ENCODE assay signal across 10 mouse cellular contexts in the genomic region with DNA sequence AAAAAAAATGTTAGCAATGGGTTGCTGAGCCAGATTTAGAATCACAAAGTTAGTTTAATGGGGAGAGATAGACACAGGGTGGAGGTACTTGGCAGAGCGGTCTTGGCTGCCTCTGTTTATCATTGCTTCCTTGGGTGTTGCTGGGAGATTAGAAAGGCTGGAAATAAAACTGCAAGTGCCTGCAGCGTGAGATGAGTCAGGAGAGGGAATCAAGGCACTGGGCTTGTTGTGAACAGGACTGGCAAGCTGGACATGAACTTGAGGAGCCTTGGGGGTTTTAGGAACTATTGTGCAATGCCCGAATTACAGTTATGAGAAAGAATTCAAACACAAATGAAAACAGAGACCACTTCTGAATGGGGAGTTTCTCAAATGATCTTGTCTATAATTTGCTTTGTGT.
DNase-seq lines count a peak whose midpoint lies in the region; ATAC-seq and TF ChIP-seq lines count a peak whose summit lies in the region.
"Had no signal": no experiment of that assay in that cellular context is flagged by ENCODE, and none has a peak within 500 bp of the region (broad histone marks: within the 10 kb centered on the region; RNA-seq: fewer than 3 reads in every experiment).

No protein-coding gene starts in this region.

- H3K9me3 ChIP-seq in heart, embryonic 10.5 days: no peaks in the 10 kb centered on the region
- no peaks in the 10 kb centered on the region for H3K9me3 ChIP-seq in lung, postnatal 0 days (ENCODE audit: low read length)
- H3K9me3 ChIP-seq in hindbrain, postnatal 0 days (ENCODE audit: low read length): no peaks in the 10 kb centered on the region
- H3K9me3 ChIP-seq: limb, embryonic 12.5 days had no signal

- TF ChIP-seq CTCF in lung, postnatal 0 days (IDR thresholded peaks at IDR 0.05): no peak
- TF ChIP-seq CTCF in hindbrain, postnatal 0 days (IDR thresholded peaks at IDR 0.05; ENCODE audit: low read depth): no peak
- TF ChIP-seq CTCF in kidney, adult 2 months (conservative IDR thresholded peaks at IDR 0.05; ENCODE audit: insufficient read depth, insufficient read length, low read depth, low read length): no peak

- H3K36me3 ChIP-seq in heart, embryonic 10.5 days: no peaks in the 10 kb centered on the region
- no peaks in the 10 kb centered on the region for H3K36me3 ChIP-seq in lung, postnatal 0 days (ENCODE audit: insufficient read depth, low read length)
- no peaks in the 10 kb centered on the region for H3K36me3 ChIP-seq in hindbrain, postnatal 0 days (ENCODE audit: insufficient read depth, low read length)
- no peaks in the 10 kb centered on the region for H3K36me3 ChIP-seq in kidney, adult 2 months (ENCODE audit: control insufficient read depth, insufficient read depth, low read length)
- H3K36me3 ChIP-seq: limb, embryonic 12.5 days had no signal

- peak; percentile 32 for DNase-seq in urinary bladder, postnatal 25 days (ENCODE audit: low spot score)
- no peak for DNase-seq in urinary bladder, adult 2 months (ENCODE audit: low spot score)
- no peak for DNase-seq in heart, embryonic 10.5 days (ENCODE audit: low spot score)
- DNase-seq in lung, postnatal 0 days (ENCODE audit: low spot score): peak; percentile 71
- DNase-seq in left cerebral cortex, postnatal 36 days (ENCODE audit: low spot score in 2 of 2): no peak
- DNase-seq in layer of hippocampus, postnatal 25 days (ENCODE audit: extremely low spot score in 1 of 2, low spot score in 1 of 2): no peak
- no peak for DNase-seq in hindbrain, postnatal 0 days (ENCODE audit: low spot score)
- DNase-seq in kidney, adult 2 months: no peak
- DNase-seq: cerebellum, adult 9-11 months had no signal

- H3K4me3 ChIP-seq in heart, embryonic 10.5 days: no peak overlapping the region
- H3K4me3 ChIP-seq in lung, postnatal 0 days (ENCODE audit: low read depth, low read length): no peak overlapping the region
- H3K4me3 ChIP-seq in hindbrain, postnatal 0 days (ENCODE audit: low read length): no peak overlapping the region
- no peak overlapping the region for H3K4me3 ChIP-seq in kidney, adult 2 months (ENCODE audit: insufficient read depth, low read depth, low read length)
- H3K4me3 ChIP-seq: limb, embryonic 12.5 days had no signal

- peak overlapping the region; percentile 29; the same call in 1 of the 2 replicates for H3K27ac ChIP-seq in heart, embryonic 10.5 days
- no peak overlapping the region for H3K27ac ChIP-seq in lung, postnatal 0 days (ENCODE audit: low read length)
- H3K27ac ChIP-seq in hindbrain, postnatal 0 days: no peak overlapping the region
- no peak overlapping the region for H3K27ac ChIP-seq in kidney, adult 2 months (ENCODE audit: insufficient read depth, low read depth, low read length)
- H3K27ac ChIP-seq: limb, embryonic 12.5 days had no signal

- 36% methylated on average over 3 of the region's 3 CpGs for WGBS in heart, embryonic 10.5 days
- whole genome bisulfite sequencing in lung, postnatal 0 days: 33% methylated on average over 3 of the region's 3 CpGs
- WGBS in hindbrain, postnatal 0 days: 47% methylated on average over 3 of the region's 3 CpGs
- 73% methylated on average over 3 of the region's 3 CpGs for WGBS in kidney, adult 2 months

- H3K4me1 ChIP-seq in heart, embryonic 10.5 days: peaks cover 26% of the 10 kb centered on the region
- H3K4me1 ChIP-seq in lung, postnatal 0 days (ENCODE audit: insufficient read depth, low read depth, low read length): no peaks in the 10 kb centered on the region
- H3K4me1 ChIP-seq in hindbrain, postnatal 0 days (ENCODE audit: insufficient read depth, low read length): no peaks in the 10 kb centered on the region
- no peaks in the 10 kb centered on the region for H3K4me1 ChIP-seq in kidney, adult 2 months (ENCODE audit: control insufficient read depth, insufficient read depth, low read length)
- H3K4me1 ChIP-seq: limb, embryonic 12.5 days had no signal

- intact Hi-C loops in left cerebral cortex, postnatal 36 days (cut with DNase I): no loop called here

- H3K4me2 ChIP-seq in lung, postnatal 0 days (replicated peaks; ENCODE audit: low read depth, low read length): no peak overlapping the region
- H3K4me2 ChIP-seq in hindbrain, postnatal 0 days (ENCODE audit: low read depth, low read length): no peak overlapping the region
- H3K4me2 ChIP-seq: limb, embryonic 12.5 days had no signal

- no peak for TF ChIP-seq POLR2A in kidney, adult 2 months (IDR thresholded peaks at IDR 0.05; ENCODE audit: low read depth, low read length)

- ATAC-seq in lung, postnatal 0 days: peak; percentile 62
- ATAC-seq in hindbrain, postnatal 0 days: no peak

- no peak overlapping the region for H3K9ac ChIP-seq in lung, postnatal 0 days (replicated peaks; ENCODE audit: low read depth)
- no peak overlapping the region for H3K9ac ChIP-seq in hindbrain, postnatal 0 days (replicated peaks; ENCODE audit: low read length)
- H3K9ac ChIP-seq: limb, embryonic 12.5 days had no signal

- H3K27me3 ChIP-seq in heart, embryonic 10.5 days (ENCODE audit: insufficient read depth, poor library complexity, severe bottlenecking): no peaks in the 10 kb centered on the region
- H3K27me3 ChIP-seq in lung, postnatal 0 days (replicated peaks; ENCODE audit: insufficient read depth, low read length): no peaks in the 10 kb centered on the region
- no peaks in the 10 kb centered on the region for H3K27me3 ChIP-seq in hindbrain, postnatal 0 days (ENCODE audit: insufficient read depth, low read length)
- no peaks in the 10 kb centered on the region for H3K27me3 ChIP-seq in kidney, adult 2 months (replicated peaks; ENCODE audit: control insufficient read depth, insufficient read depth, low read length)

- TF ChIP-seq EP300 in lung, postnatal 0 days (IDR thresholded peaks at IDR 0.05): peak; percentile 54

Comparison
In these comparisons a context has a peak if more than half of its experiments do, and no peak if none do; other contexts are left out.
1. DNase-seq: peak in urinary bladder, postnatal 25 days (single experiment) and lung, postnatal 0 days (single experiment); none in urinary bladder, adult 2 months (single experiment), heart, embryonic 10.5 days (single experiment), left cerebral cortex, postnatal 36 days (0 of 2), layer of hippocampus, postnatal 25 days (0 of 2), hindbrain, postnatal 0 days (single experiment) and kidney, adult 2 months (single experiment).